8 mouse cellular contexts compared by ENCODE assay signal in the genomic region with DNA sequence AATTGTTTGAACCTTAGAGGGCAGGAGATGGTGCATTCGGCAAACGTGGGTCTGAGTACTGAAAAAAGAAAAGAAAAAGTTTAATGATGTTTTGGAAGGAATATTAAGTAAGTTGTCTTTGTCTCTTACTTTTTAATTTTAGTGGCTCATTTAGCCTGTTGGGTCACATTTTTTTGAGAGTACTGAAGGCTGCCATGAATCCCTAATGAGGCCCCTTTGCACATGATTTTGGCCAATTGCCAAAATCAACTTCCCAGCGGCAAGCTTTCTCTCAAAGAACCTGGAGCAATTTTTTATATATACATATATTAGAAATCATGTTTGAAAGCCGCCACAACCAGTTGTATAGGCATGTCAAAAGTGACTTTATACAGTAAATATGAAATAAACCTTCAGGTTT.
DNase-seq lines count a peak whose midpoint lies in the region; ATAC-seq and TF ChIP-seq lines count a peak whose summit lies in the region.

No protein-coding gene starts in this region.

- H3K36me3 ChIP-seq in forebrain, embryonic 14.5 days (ENCODE audit: control insufficient read depth, insufficient read depth, low read length) = 0 out of 2 replicates have a peak, but pooled peaks cover 2% of the 10 kb centered on the region
- 0 out of 2 replicates have a peak, but pooled peaks cover 4% of the 10 kb centered on the region for H3K36me3 ChIP-seq in intestine, embryonic 14.5 days (ENCODE audit: control insufficient read depth, insufficient read depth, low read length)
- H3K36me3 ChIP-seq in lung, postnatal 0 days (ENCODE audit: insufficient read depth, low read length) = no peaks in the 10 kb centered on the region

- H3K4me1 ChIP-seq in forebrain, embryonic 14.5 days (ENCODE audit: control insufficient read depth, insufficient read depth, low read length) = peaks cover 16% of the 10 kb centered on the region; the same call in 1 of the 2 replicates
- peaks cover 3% of the 10 kb centered on the region; the same call in 1 of the 2 replicates for H3K4me1 ChIP-seq in intestine, embryonic 14.5 days (replicated peaks; ENCODE audit: control insufficient read depth, insufficient read depth, low read length)
- no peaks in the 10 kb centered on the region for H3K4me1 ChIP-seq in lung, postnatal 0 days (ENCODE audit: insufficient read depth, low read depth, low read length)

- TF ChIP-seq CTCF in lung, postnatal 0 days (IDR thresholded peaks at IDR 0.05) = no peak

- intact Hi-C loops in left cerebral cortex, postnatal 4 days (cut with DNase I) = loop anchor here (5.0 to 10.0 kb wide), 3 partner anchors 79 to 144 kb away; no protein-coding TSS in a partner anchor
- intact Hi-C loops in left cerebral cortex, postnatal 36 days (cut with DNase I) = loop anchor here (2.0 to 5.0 kb wide), 4 partner anchors 80 to 264 kb away; no protein-coding TSS in a partner anchor

- peak; percentile 25 for DNase-seq in left cerebral cortex, postnatal 4 days
- DNase-seq in left cerebral cortex, postnatal 36 days (ENCODE audit: low spot score in 2 of 2) = no peak
- peak; percentile 89 for DNase-seq in forebrain, embryonic 14.5 days (ENCODE audit: low spot score)
- DNase-seq in intestine, embryonic 14.5 days (ENCODE audit: low spot score) = no peak
- DNase-seq in lung, postnatal 0 days (ENCODE audit: low spot score) = peak; percentile 75
- DNase-seq in testis, postnatal 14 days (ENCODE audit: low spot score) = peak; percentile 9
- no peak for DNase-seq in natural killer cell, adult 2 months (ENCODE audit: low spot score in 2 of 2)
- no peak for DNase-seq in thymus, postnatal 0 days (ENCODE audit: low spot score)

- H3K9ac ChIP-seq in forebrain, embryonic 14.5 days (ENCODE audit: low read length) = peak overlapping the region; percentile 51
- peak overlapping the region; percentile 42 for H3K9ac ChIP-seq in intestine, embryonic 14.5 days (ENCODE audit: low read length)
- peak overlapping the region; percentile 20; the same call in 1 of the 2 replicates for H3K9ac ChIP-seq in lung, postnatal 0 days (replicated peaks; ENCODE audit: low read depth)

- H3K4me2 ChIP-seq in forebrain, embryonic 14.5 days (ENCODE audit: low read length) = peak overlapping the region; percentile 49
- H3K4me2 ChIP-seq in intestine, embryonic 14.5 days (ENCODE audit: low read length) = peak overlapping the region; percentile 46
- peak overlapping the region; percentile 59 for H3K4me2 ChIP-seq in lung, postnatal 0 days (replicated peaks; ENCODE audit: low read depth, low read length)

- H3K27me3 ChIP-seq in forebrain, embryonic 14.5 days (replicated peaks; ENCODE audit: control insufficient read depth, insufficient read depth, low read length) = no peaks in the 10 kb centered on the region
- H3K27me3 ChIP-seq in intestine, embryonic 14.5 days (replicated peaks; ENCODE audit: control insufficient read depth, insufficient read depth, low read length) = no peaks in the 10 kb centered on the region
- no peaks in the 10 kb centered on the region for H3K27me3 ChIP-seq in lung, postnatal 0 days (replicated peaks; ENCODE audit: insufficient read depth, low read length)

- ATAC-seq in forebrain, embryonic 14.5 days = peak; percentile 35; the same call in 1 of the 2 replicates
- ATAC-seq in intestine, embryonic 14.5 days (replicated peaks; ENCODE audit: low FRiP score, low TSS enrichment, low read depth) = no peak
- ATAC-seq in lung, postnatal 0 days = no peak

- H3K4me3 ChIP-seq in forebrain, embryonic 14.5 days (ENCODE audit: low read depth, low read length) = peak overlapping the region; percentile 40
- peak overlapping the region; percentile 36 for H3K4me3 ChIP-seq in intestine, embryonic 14.5 days (ENCODE audit: low read depth, low read length)
- peak overlapping the region; percentile 38 for H3K4me3 ChIP-seq in lung, postnatal 0 days (ENCODE audit: low read depth, low read length)

- H3K27ac ChIP-seq in forebrain, embryonic 14.5 days (ENCODE audit: low read depth, low read length) = peak overlapping the region; percentile 93
- peak overlapping the region; percentile 85 for H3K27ac ChIP-seq in intestine, embryonic 14.5 days (ENCODE audit: low read depth)
- peak overlapping the region; percentile 85 for H3K27ac ChIP-seq in lung, postnatal 0 days (ENCODE audit: low read length)

- WGBS in forebrain, embryonic 14.5 days = 3% methylated on average over 4 of the region's 4 CpGs
- WGBS in intestine, embryonic 14.5 days = 27% methylated on average over 4 of the region's 4 CpGs
- 9% methylated on average over 4 of the region's 4 CpGs for WGBS in lung, postnatal 0 days

- no peaks in the 10 kb centered on the region for H3K9me3 ChIP-seq in forebrain, embryonic 14.5 days (replicated peaks; ENCODE audit: control insufficient read depth, low read length)
- H3K9me3 ChIP-seq in intestine, embryonic 14.5 days (ENCODE audit: control insufficient read depth, low read length) = no peaks in the 10 kb centered on the region
- no peaks in the 10 kb centered on the region for H3K9me3 ChIP-seq in lung, postnatal 0 days (ENCODE audit: low read length)

- no peak for TF ChIP-seq EP300 in lung, postnatal 0 days (IDR thresholded peaks at IDR 0.05)

Comparison
In these comparisons a context has a peak if more than half of its experiments do, and no peak if none do; other contexts are left out.
1. DNase-seq: peak in left cerebral cortex, postnatal 4 days (single experiment), forebrain, embryonic 14.5 days (single experiment), lung, postnatal 0 days (single experiment) and testis, postnatal 14 days (single experiment); none in left cerebral cortex, postnatal 36 days (0 of 2), intestine, embryonic 14.5 days (single experiment), natural killer cell, adult 2 months (0 of 2) and thymus, postnatal 0 days (single experiment).
2. Peak in every context shown above with its lines, with median percentiles within 50 percentile points of each other: H3K27ac ChIP-seq, H3K4me2 ChIP-seq, H3K4me3 ChIP-seq and H3K9ac ChIP-seq.